Mouse (Mus musculus) lung, postnatal 0 days (tissue): ENCODE measurements around the gene Nkain2.

ENCODE experiments used
- CTCF ChIP-seq: IDR thresholded peaks from 2 replicates; pipeline ENCODE4 v1.5.1; 2016; ENCODE audit warnings: antibody characterized with exemption, mild to moderate bottlenecking
- EP300 ChIP-seq: IDR thresholded peaks from 2 replicates; pipeline ENCODE4 v1.6.1; 2016; ENCODE audit warnings: antibody characterized with exemption, mild to moderate bottlenecking, control low read depth

GRCm38 (mm10) chr10:32536057-32536456 lies 354.2 kb downstream of the Nkain2 start:
- TF ChIP-seq CTCF: no peak
- no peak for TF ChIP-seq EP300
